Mouse (Mus musculus): ENCODE results near the gene Ccnc.
"Not testable (repeated sequence)": the region's sequence is repeated elsewhere in the genome, so short reads cannot be mapped to it uniquely, and the experiment has no call there.

Ccnc gene

DNA sequence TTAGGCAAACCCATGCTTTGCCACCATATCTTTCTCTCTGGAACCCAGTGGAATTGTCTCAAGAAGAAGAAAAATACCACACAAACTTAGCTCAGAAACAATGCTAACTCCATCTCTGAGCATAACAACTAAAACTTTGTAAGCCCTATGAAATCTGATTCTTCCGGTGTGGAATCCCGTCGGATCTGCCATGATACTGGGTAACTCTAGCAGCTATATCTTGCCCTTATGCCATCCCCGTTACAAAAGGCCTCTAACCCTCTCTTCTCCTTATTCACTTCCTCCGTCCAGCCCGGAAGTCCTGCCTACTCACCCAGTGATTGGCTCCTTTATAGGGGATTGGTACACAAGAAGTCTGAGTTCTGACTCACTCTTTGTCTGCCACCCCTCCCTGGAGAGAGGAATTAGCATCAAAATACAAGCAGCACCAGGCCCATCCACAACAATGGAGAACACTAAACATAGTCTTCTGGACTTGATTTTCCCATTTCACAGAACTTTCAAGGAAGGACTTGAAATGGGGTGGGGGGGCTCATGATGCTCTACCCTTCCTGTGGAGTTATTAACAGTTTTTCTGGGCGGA lies 4.7 kb upstream of the Ccnc start:
- in situ Hi-C loops (cut with MboI; ENCODE audit: low sequenced_read_pairs) = no loop called here

GRCm38 (mm10) chr4:21726912-21727614 lies 438 bp upstream of the Ccnc start:
- in situ Hi-C loops (cut with MboI; ENCODE audit: low sequenced_read_pairs) = no loop called here

GRCm38 (mm10) chr4:21739169-21739568 lies 11.7 kb downstream of the Ccnc start:
- in situ Hi-C loops (cut with MboI; ENCODE audit: low sequenced_read_pairs) = no loop called here

GRCm38 (mm10) chr4:21744142-21744541 lies 16.6 kb downstream of the Ccnc start:
- in situ Hi-C loops (cut with MboI; ENCODE audit: low sequenced_read_pairs) = not testable (repeated sequence)

GRCm38 (mm10) chr4:21745723-21746122 lies 18.2 kb downstream of the Ccnc start:
- in situ Hi-C loops (cut with MboI; ENCODE audit: low sequenced_read_pairs) = no loop called here

GRCm38 (mm10) chr4:21755123-21755789 lies 27.8 kb downstream of the Ccnc start:
- in situ Hi-C loops (cut with MboI; ENCODE audit: low sequenced_read_pairs) = no loop called here

GRCm38 (mm10) chr4:21758860-21759259 lies 31.4 kb downstream of the Ccnc start:
- in situ Hi-C loops (cut with MboI; ENCODE audit: low sequenced_read_pairs) = no loop called here

DNA sequence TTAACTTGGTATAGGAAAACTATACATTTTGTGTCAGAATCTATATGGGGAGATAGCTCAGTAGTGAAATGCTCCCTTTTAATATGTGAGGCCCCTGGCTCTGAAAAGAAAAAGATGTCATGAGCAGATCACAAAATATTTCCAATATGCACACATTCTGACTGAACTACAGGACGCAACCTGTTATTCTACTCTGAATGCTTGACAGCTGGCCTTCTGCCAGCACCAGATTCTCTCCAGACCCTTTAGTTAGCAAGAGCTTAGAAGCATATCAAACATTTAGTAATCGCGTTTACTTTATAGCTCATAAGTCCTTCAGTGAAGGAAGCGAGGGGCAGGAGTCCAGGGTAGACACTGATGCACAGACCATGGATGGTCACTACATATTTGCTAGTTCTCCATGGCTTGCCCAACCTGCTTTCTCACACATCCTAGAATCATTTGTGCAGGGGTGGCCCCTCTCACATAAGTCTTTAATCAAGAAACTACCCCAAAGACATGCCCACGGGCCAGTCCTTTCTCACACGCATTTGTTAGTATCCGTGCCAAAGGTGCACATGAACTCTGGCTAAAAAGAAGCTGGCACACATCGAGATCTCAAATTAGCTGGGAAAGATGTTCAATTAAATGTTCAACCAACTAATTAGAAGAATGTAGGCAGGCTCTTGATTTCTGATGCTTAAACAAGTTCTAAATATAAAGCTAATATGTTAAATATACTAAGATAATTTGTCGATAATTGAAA lies 34.1 kb downstream of the Ccnc start:
- in situ Hi-C loops (cut with MboI; ENCODE audit: low sequenced_read_pairs) = no loop called here

- in situ Hi-C loops (cut with MboI; ENCODE audit: low sequenced_read_pairs) = no loop called here
Measured at GRCm38 (mm10) chr4:21763827-21764226, 36.3 kb downstream of the Ccnc start.

- in situ Hi-C loops (cut with MboI; ENCODE audit: low sequenced_read_pairs) = no loop called here
Measured at GRCm38 (mm10) chr4:21766171-21766862, 38.8 kb downstream of the Ccnc start.

- in situ Hi-C loops (cut with MboI; ENCODE audit: low sequenced_read_pairs) = no loop called here
Measured at GRCm38 (mm10) chr4:21766863-21767304, 39.4 kb downstream of the Ccnc start, which contains the start of the genes Usp45 and Tstd3. TSS of gene Usp45 (plus strand) at chr4:21767156. TSS of gene Tstd3 (minus strand) at chr4:21767212.

- in situ Hi-C loops (cut with MboI; ENCODE audit: low sequenced_read_pairs) = no loop called here
Measured at GRCm38 (mm10) chr4:21771064-21771463, 43.6 kb downstream of the Ccnc start.

DNA sequence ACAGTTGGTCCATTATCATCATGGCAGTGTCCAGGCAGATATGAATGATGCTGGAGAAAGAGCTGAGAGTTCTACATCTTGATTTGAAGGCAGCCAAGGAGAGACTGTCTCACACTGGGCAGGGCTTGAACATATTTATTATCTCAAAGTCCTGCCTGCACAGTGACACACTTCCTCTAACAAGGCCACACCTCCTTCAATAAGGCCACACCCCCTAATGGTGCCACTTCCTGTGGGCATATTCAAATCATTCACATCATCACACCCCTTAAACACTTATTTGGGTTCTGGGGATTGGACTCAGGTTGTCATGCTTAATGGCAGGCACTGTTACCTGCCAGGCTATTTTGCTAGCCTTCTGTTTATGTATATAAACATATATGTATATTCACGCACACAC lies 44.8 kb downstream of the Ccnc start:
- in situ Hi-C loops (cut with MboI; ENCODE audit: low sequenced_read_pairs) = no loop called here

DNA sequence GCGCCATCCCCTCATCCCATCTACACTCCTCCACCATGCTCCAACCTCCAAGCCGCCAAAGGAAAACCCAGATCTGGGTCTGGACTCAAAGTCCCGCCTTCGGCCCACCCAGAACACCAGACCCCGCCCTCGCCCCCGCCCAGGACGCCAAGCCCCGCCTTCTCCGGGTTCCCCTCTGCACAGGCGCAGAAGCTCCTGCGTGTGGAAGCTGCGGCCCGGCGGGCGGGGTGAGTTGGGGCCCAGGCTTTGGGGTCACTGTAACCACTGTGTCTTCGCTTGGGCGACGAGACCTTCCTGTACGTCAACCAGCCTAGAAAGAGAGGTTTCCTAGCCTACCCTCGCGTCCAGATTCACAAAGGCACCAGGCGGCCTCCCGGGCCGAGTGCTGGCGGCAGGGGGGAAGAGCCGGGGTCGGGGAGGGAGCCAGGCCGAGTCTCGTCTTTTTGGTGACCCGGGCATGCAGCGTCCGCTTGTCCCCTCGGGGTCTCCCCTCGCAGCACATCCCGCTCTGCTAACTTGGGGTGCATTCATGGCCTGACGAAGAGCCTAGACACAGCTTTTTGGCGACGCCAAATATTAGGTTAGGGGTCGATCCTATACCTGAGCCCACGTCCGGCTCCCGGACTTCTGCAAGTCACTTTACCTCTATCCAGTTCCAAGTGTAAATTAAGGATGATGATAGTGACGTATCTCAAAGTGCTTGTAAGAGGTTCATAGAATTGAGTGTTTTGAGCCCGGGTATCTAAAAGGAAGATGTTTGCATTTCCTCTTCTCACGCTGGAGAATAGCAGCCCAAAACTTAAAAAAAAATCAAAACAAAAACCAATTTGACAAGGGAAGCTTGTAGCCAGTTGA lies 48.8 kb downstream of the Ccnc start:
- in situ Hi-C loops (cut with MboI; ENCODE audit: low sequenced_read_pairs) = no loop called here

- in situ Hi-C loops (cut with MboI; ENCODE audit: low sequenced_read_pairs) = no loop called here
Measured at GRCm38 (mm10) chr4:21776946-21777265, 49.4 kb downstream of the Ccnc start.

GRCm38 (mm10) chr4:21780816-21781726 lies 53.6 kb downstream of the Ccnc start:
- in situ Hi-C loops (cut with MboI; ENCODE audit: low sequenced_read_pairs) = no loop called here

- in situ Hi-C loops (cut with MboI; ENCODE audit: low sequenced_read_pairs) = no loop called here
Measured at GRCm38 (mm10) chr4:21786268-21786667, 58.8 kb downstream of the Ccnc start.

- in situ Hi-C loops (cut with MboI; ENCODE audit: low sequenced_read_pairs) = no loop called here
Measured at GRCm38 (mm10) chr4:21788903-21789302, 61.4 kb downstream of the Ccnc start.

DNA sequence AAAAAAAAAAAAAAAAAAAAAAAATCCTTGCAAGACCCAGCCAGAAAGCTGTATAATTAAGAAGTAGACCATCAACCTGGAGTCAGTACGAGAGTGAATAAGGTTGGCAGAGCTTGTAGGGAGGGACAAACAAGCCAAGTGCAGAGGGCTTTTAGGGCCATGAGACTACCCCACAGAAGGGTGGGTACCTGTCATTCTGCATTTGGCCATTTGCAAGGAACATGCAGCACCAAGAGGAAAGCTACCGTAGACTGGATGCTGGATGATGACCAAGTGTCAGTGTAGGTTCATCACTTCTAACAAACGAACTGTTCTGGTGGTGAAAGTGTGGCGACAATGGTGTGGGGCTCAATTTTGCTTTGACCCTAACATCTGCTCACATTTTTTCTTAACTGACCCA lies 62.3 kb downstream of the Ccnc start:
- in situ Hi-C loops (cut with MboI; ENCODE audit: low sequenced_read_pairs) = no loop called here

Data from CH12F3 (cell line).